Mouse (Mus musculus) C2C12 (cell line): Measurements from ENCODE around the gene Ifitm1.

Experiments used
- CEBPB ChIP-seq: IDR thresholded peaks from one replicate; pipeline ENCODE4 v1.6.1; 2011; ENCODE audit warnings: low read depth, mild to moderate bottlenecking, control low read depth, moderate library complexity
- CTCF ChIP-seq: IDR thresholded peaks from one replicate; pipeline ENCODE4 v1.5.1; 2011; ENCODE audit not compliant: control insufficient read depth, insufficient read depth, insufficient read length
- FOSL1 ChIP-seq: IDR thresholded peaks from one replicate; pipeline ENCODE4 v1.8.0; 2011; ENCODE audit warnings: mild to moderate bottlenecking, low read length; ENCODE audit not compliant: poor library complexity, insufficient read depth, severe bottlenecking
- MAX ChIP-seq: IDR thresholded peaks from one replicate; pipeline ENCODE4 v1.6.1; 2011; ENCODE audit warnings: mild to moderate bottlenecking, control low read depth
- MYOD1 ChIP-seq: IDR thresholded peaks from one replicate; pipeline ENCODE4 v1.6.1; 2011; ENCODE audit warnings: low read depth; ENCODE audit not compliant: control insufficient read depth, insufficient read length
- MYOG ChIP-seq: IDR thresholded peaks from one replicate; pipeline ENCODE4 v1.6.1; 2011; ENCODE audit not compliant: control insufficient read depth, insufficient read length; ENCODE audit errors: extremely low read depth
- USF1 ChIP-seq: IDR thresholded peaks from one replicate; pipeline ENCODE4 v1.6.1; 2011; ENCODE audit warnings: low read depth, mild to moderate bottlenecking, control low read depth, moderate library complexity

- TF ChIP-seq CTCF (peak; percentile 4), MAX (no peak), MYOG (no peak), USF1 (no peak), CEBPB (no peak), MYOD1 (no peak), FOSL1 (no peak)
These were observed 7.7 kb upstream of the Ifitm1 start for GRCm38 (mm10) chr7:140959181-140959901.
